Mouse (Mus musculus) activated CD4-positive, CD25-positive, alpha-beta regulatory T cell, adult 4 months (primary cell): Measurements from ENCODE around the gene Kcnd1. TPM values are rescaled to one million over a fixed set of nuclear protein-coding genes. Genes with fewer than 3 reads are reported as not detected.
"Not testable (repeated sequence)": the region's sequence is repeated elsewhere in the genome, so short reads cannot be mapped to it uniquely, and the experiment has no call there.

Experiments
- ATAC-seq: one replicate; pipeline ENCODE4 v1.8.0; 2017
- polyA plus RNA-seq, 2 experiments: library from polyadenylated mRNA; unstranded; fragments of 100-300 nt; shearing (Covaris generic); gene quantifications; one replicate each; pipeline ENCODE4 v1.2.1; 2017

The Kcnd1 gene
- under 1 TPM; 0.49 to 0.50 TPM for polyA plus RNA-seq

DNA sequence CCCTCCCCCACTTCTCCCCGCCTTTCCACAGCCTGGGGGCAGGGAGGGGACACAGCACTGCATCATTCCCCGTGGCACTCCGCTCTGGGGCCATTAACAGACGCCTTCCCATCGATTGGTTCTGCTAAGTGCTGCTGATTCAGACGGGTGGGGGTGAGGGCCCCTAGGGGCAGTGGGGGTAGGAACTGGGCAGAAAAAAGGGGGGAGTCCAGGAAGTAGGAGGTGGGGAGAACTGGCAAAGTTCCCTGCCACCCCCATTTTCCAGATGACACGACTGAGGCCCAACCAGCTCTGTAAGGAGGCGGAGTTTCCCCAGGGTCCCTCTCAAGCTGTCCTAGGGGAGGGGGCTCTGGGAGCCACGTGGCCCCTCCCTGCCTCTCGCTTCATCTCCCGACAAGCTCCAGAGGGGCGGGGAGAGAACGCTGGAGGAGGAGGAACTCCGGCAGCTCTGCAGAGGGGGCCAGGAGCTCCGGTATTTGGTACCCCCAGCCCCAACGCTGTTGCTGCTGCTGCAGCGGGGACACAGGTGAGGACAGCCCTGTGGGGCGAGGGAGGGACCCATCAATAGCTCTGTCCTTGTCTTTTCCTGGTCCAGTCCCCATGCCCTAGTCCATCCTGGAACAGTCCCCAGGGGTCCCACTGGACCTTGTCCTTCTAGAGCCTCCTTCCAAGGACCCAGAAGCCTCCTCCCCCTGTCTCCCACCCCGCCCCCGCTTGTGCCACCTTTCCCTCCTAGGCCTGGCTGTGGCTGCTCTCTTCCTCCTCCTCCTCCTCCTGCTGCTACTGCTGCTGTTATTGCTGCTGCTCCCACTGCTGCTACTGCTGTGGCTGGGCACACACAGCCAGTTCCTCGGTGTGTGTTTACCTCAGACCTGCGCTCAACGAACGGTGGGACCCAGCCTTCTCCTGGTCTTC lies at the start of gene Kcnd1:
TSS of gene Kcnd1 (plus strand) at position 425 of the 915 bp plus-strand sequence.
- no peak for ATAC-seq

GRCm38 (mm10) chrX:7772766-7773165 lies 49.3 kb upstream of the Kcnd1 start:
- ATAC-seq, result no peak

- ATAC-seq, result no peak
These were observed 46.4 kb upstream of the Kcnd1 start for GRCm38 (mm10) chrX:7775501-7776205.

- no peak for ATAC-seq
These were observed 45.6 kb upstream of the Kcnd1 start for GRCm38 (mm10) chrX:7776329-7777082.

GRCm38 (mm10) chrX:7778450-7779244 lies 43.4 kb upstream of the Kcnd1 start:
- ATAC-seq, result no peak

- no peak for ATAC-seq
These were observed 42.8 kb upstream of the Kcnd1 start for GRCm38 (mm10) chrX:7779294-7779693.

DNA sequence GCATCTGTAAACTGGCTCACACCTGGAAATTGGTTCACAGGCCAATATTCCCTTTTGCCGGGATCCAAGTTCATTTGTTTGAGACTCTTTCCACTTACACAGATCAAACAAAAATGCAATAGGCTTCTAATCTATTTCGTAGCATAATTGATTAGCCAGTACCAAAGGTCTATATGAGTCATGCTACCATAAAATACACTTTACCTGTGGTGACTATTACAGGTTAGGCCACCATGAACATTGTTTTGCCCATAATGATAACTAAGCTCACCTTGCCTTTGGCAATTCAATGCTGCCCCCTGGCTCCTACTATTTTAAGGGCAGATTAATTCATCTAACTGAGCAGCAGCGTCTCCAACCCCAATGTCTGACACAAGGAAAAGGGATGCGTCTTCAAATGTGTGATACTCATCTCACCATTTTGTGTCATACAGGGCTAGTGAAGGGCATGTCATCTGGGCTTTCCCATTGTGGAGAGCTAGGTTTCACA lies 39.4 kb upstream of the Kcnd1 start:
- no peak for ATAC-seq

GRCm38 (mm10) chrX:7789542-7790136 lies 32.5 kb upstream of the Kcnd1 start, which contains the start of gene Gripap1:
Gene Gripap1, plus strand, starts transcription at chrX:7789765.
- peak; percentile 96 for ATAC-seq

DNA sequence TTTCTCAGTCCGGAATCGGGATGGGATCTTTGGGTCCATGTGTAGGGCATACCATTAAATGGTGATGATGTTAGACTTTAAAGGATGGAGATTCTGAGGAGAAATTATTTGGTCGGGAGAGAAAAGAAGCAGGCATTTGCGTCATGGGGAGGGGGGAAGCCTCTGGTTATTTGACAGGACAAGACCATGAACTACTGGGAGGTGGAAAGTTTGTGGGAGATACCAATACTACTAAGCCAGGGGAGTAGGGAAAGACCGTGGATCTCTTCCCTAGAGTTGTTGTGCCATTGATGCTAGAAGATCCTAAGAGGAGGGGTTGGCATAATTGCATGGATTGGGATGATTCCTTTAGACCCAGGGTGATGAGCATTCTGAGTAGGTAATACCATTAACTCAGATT lies 31.8 kb upstream of the Kcnd1 start:
- ATAC-seq, result no peak

DNA sequence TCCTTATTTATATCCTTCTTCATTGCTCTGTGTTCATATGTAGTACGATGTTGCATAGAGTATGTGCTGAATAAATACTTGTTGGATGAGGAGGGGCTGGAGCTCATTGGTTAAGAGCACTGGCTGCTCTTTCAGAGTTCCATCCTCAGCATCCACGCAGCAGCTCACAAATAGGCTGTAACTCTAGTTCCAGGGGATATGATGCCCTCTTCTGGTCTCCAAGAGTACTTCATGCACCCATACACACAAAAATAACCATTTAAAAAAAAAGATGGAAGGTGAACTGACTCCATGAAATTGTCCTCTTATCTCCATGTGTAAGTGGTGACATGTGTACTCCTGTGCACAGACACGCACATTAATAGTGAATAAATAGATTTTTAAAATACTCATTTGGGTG lies 28.7 kb upstream of the Kcnd1 start:
- ATAC-seq, result no peak

DNA sequence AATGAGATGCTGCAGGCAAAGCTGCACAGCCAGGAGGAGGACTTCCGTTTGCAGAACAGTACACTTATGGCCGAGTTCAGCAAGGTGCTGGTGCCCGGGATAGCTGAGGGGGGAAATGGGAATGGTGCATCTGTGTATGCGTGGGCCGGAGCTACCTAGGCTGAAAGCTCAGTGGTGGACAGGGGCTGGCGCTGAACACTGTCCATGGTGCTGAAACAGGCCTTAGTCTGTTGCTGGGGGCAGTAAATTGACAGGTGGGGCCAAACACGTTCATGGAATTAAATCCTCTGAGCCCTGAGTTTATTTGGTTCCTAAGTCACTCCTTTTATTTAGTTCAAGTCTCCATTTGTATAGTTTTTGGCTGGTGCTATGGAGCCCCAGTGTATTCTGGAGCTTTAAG lies 27.1 kb upstream of the Kcnd1 start:
- no peak for ATAC-seq

DNA sequence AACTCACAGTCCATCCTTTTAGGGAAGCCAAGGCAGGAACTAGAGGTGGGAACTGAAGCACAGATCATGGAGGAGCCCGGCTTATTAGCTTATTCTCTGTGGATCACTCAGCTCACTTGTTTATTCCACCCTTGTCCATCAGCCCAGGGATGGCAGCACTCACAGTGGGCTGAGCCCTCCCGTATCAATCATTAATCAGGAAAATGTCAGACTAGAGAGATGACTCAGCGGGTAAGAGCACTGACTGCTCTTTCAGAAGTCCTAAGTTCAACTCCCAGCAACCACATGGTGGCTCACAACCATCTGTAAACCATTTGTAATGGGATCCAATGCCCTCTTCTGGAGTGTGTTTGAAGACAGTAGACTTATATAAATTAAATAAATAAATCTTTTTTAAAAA lies 24.8 kb upstream of the Kcnd1 start:
- ATAC-seq, result no peak

DNA sequence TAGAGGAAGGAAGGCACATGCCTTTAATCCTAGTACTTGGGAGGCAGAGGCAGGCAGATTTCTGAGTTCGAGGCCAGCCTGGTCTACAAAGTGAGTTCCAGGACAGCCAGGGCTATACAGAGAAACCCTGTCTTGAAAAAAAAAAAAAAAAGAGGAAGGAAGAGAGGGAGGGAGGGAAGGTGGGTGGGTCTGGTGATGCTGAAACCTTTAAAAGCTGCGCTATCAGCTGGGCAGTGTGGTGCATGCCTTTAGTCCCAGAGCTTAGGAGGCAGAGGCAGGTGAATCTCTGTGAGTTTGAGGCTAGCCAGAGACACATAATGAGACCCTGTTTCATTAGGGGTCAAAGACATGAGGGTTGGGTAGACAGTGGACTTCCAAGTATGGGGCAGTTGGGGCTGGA lies 19.9 kb upstream of the Kcnd1 start:
- ATAC-seq, result not testable (repeated sequence)

DNA sequence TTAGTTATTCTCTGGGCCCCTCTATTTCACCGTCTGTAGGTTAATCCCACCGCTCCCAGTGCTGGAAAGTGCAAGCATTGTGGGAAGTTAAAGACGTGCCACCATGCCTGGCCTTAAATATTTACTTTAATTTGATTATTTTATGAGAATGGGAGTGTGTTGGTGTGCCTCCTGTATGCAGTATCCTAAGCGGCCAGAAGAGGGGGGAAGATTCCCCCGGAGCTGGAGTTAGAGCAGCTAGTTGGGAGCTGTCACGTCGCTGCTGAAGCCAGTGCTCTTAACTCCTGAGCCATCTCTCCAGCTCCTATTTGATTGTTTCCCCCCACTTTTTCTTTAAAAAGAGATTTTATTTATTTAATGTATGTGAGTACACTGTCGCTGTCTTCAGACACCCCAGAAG lies 7.1 kb upstream of the Kcnd1 start:
- not testable (repeated sequence) for ATAC-seq

DNA sequence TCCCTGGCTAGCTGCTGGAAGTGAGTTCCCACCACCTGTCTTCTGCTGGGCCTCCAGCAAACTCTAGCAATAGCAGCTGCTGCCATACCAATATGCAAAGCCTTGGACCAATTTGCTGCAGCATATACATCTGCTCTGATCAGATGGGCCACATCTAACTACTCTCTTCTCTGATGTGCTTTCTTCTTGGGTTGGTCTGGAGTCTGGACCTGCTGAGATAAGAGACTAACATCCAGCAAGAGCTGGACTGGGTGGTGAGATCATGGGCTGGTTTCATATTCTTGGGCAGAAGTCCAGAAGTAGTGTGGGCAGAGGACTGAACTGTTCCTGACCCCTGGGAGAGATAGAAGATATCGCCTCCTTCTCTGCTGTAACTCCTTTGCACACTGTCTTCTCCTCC lies 15.1 kb downstream of the Kcnd1 start:
- ATAC-seq, result no peak

GRCm38 (mm10) chrX:7840842-7841162 lies 18.7 kb downstream of the Kcnd1 start:
- no peak for ATAC-seq

GRCm38 (mm10) chrX:7841163-7842162 lies 19.4 kb downstream of the Kcnd1 start, which contains the start of gene Otud5:
Gene Otud5, plus strand, starts transcription at chrX:7841364.
- peak; percentile 87 for ATAC-seq

- ATAC-seq, result no peak
These were observed 20.2 kb downstream of the Kcnd1 start for GRCm38 (mm10) chrX:7842318-7842717.

DNA sequence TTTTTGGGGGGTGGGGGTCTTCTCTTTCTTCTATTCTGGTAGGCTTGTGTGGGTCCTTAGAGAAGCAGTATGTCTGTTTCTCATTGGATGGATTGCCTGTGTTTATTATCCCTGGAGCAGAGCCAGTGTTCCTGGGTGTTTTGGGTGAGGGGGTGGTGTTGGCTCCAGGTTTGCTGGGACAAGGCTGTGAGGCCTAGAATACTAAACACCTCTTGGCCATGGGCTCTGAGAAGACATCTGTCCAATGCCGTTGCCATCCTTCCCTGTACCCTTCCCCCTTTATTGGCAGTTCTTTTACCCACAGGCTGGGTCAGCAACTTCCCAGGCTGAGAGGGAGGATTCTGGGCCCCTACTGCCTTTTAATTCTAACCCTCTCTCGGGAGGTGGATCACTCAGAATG lies 25.8 kb downstream of the Kcnd1 start:
- ATAC-seq, result no peak

DNA sequence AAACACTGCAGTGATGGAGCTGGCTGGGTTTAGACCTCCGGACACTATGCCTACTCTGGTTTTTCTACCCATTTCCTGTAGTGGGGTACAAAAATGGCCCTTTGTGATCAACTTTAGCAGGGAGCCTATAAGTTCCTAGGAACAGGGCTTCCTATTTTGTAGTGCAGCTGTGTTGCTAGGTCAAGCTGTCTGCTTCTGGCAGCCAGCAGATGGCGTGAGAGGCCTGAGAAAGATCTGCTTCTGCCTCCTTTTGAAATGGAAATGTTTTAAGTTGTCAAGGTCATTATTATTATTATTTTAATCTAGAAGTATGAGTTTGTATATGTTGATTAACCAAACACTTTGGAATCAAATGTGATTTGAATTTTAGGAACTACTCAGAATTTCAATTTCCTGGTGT lies 32.5 kb downstream of the Kcnd1 start:
- peak; percentile 52 for ATAC-seq
